Mouse (Mus musculus): ENCODE results near the gene Naa38. TPM values are rescaled to one million over a fixed set of nuclear protein-coding genes. Genes with fewer than 3 reads are reported as not detected.

Naa38 gene
- total RNA-seq, 2 experiments from 2014 or later, result 58.8 to 67.0 TPM

GRCm38 (mm10) chr11:69398486-69399200 is 3.4 kb downstream of the Naa38 start:
- peak in 1 of 2 experiments; percentile 14 for DNase-seq
- intact Hi-C loops (cut with DNase I), result no loop called here

GRCm38 (mm10) chr11:69399201-69400082 is 4.2 kb downstream of the Naa38 start:
- peak in 1 of 2 experiments; percentile 29 for DNase-seq
- intact Hi-C loops (cut with DNase I), result loop anchor here (1.0 to 2.0 kb wide), 2 partner anchors 33 to 113 kb away; no protein-coding TSS in a partner anchor

GRCm38 (mm10) chr11:69400083-69400850 is 5.0 kb downstream of the Naa38 start:
- DNase-seq, result peak in 1 of 2 experiments; percentile 15
- intact Hi-C loops (cut with DNase I), result loop anchor here (1.0 to 2.0 kb wide), 2 partner anchors 32 to 113 kb away; no protein-coding TSS in a partner anchor

- DNase-seq, result peak; percentile 74 to 78
- intact Hi-C loops (cut with DNase I), result loop anchor here (2.0 kb wide), 1 partner anchor 112 kb away; no protein-coding TSS in a partner anchor
Measured at GRCm38 (mm10) chr11:69401210-69401637, 5.9 kb downstream of the Naa38 start.

GRCm38 (mm10) chr11:69401987-69402386 is 6.7 kb downstream of the Naa38 start:
- intact Hi-C loops (cut with DNase I), result loop anchor here (2.0 kb wide), 1 partner anchor 111 kb away; no protein-coding TSS in a partner anchor
- DNase-seq, result no peak

GRCm38 (mm10) chr11:69403691-69404594 is 8.7 kb downstream of the Naa38 start:
- DNase-seq, result no peak
- intact Hi-C loops (cut with DNase I), result no loop called here

- DNase-seq, result no peak
- intact Hi-C loops (cut with DNase I), result no loop called here
Measured at GRCm38 (mm10) chr11:69404595-69405396, 9.5 kb downstream of the Naa38 start.

- DNase-seq, result no peak
- intact Hi-C loops (cut with DNase I), result loop anchor here (2.0 kb wide), 1 partner anchor 15 kb away; no protein-coding TSS in a partner anchor
Measured at GRCm38 (mm10) chr11:69405397-69406200, 10.3 kb downstream of the Naa38 start.

GRCm38 (mm10) chr11:69406282-69406681 is 11.0 kb downstream of the Naa38 start:
- no peak for DNase-seq
- intact Hi-C loops (cut with DNase I), result loop anchor here (2.0 kb wide), 1 partner anchor 15 kb away; no protein-coding TSS in a partner anchor

GRCm38 (mm10) chr11:69406867-69407723 is 11.8 kb downstream of the Naa38 start:
- intact Hi-C loops (cut with DNase I), result loop anchor here (2.0 kb wide), 1 partner anchor 14 kb away; no protein-coding TSS in a partner anchor
- DNase-seq, result no peak

- DNase-seq, result no peak
- intact Hi-C loops (cut with DNase I), result loop anchor here (2.0 kb wide), 1 partner anchor 13 kb away; no protein-coding TSS in a partner anchor
Measured at GRCm38 (mm10) chr11:69407724-69408004, 12.4 kb downstream of the Naa38 start.

- peak; percentile 70 to 72 for DNase-seq
- intact Hi-C loops (cut with DNase I), result no loop called here
Measured at GRCm38 (mm10) chr11:69408541-69409377, 13.5 kb downstream of the Naa38 start.

- DNase-seq, result peak; percentile 65 to 73
- intact Hi-C loops (cut with DNase I), result loop anchor here (10.0 kb wide), 2 partner anchors 315 to 585 kb away; partner anchors contain the start of genes Gabarap, Per1 and Phf23
Measured at GRCm38 (mm10) chr11:69409378-69410044, 14.2 kb downstream of the Naa38 start.

- intact Hi-C loops (cut with DNase I), result loop anchor here (10.0 kb wide), 2 partner anchors 315 to 585 kb away; partner anchors contain the start of genes Gabarap, Per1 and Phf23
- no peak for DNase-seq
Measured at GRCm38 (mm10) chr11:69410045-69410309, 14.7 kb downstream of the Naa38 start.
